Mouse (Mus musculus) embryonic facial prominence, embryonic 11.5 days (tissue): Measurements from ENCODE around the gene Irf3. TPM values are rescaled to one million over a fixed set of nuclear protein-coding genes. Genes with fewer than 3 reads are reported as not detected.

ENCODE experiments used
- ATAC-seq: fragments of 200-750 bp; cut with Nextera tagmentation; replicated peaks from 2 replicates; pipeline ENCODE4 v1.8.0; 2017; ENCODE audit warnings: low read depth; ENCODE audit not compliant: insufficient number of reproducible peaks, low FRiP score, low TSS enrichment
- DNase-seq: peaks from one replicate; pipeline ENCODE4 v3.0.0-alpha.2; 2015; ENCODE audit warnings: low spot score
- H3K27ac ChIP-seq: fragments of 300-500 bp; sonication (generic); replicated peaks from 2 replicates; pipeline ENCODE4 v1.5.1; 2014; ENCODE audit warnings: mild to moderate bottlenecking, low read depth, low read length, control low read depth
- H3K27me3 ChIP-seq: fragments of 300-500 bp; sonication (generic); 2 replicates; pipeline ENCODE4 v1.6.1; 2014; ENCODE audit warnings: mild to moderate bottlenecking, low read length, moderate library complexity, mixed read lengths; ENCODE audit not compliant: control insufficient read depth, insufficient read depth
- H3K36me3 ChIP-seq: fragments of 300-500 bp; sonication (generic); replicated peaks from 2 replicates; pipeline ENCODE4 v1.6.1; 2014; ENCODE audit warnings: low read depth, mild to moderate bottlenecking, low read length, moderate library complexity, mixed read lengths; ENCODE audit not compliant: control insufficient read depth, insufficient read depth
- H3K4me1 ChIP-seq: fragments of 300-500 bp; sonication (generic); 2 replicates; pipeline ENCODE4 v1.6.1; 2014; ENCODE audit warnings: low read length, mixed read lengths; ENCODE audit not compliant: control insufficient read depth, insufficient read depth
- H3K4me2 ChIP-seq: fragments of 300-500 bp; sonication (generic); 2 replicates; pipeline ENCODE4 v1.6.1; 2014; ENCODE audit warnings: low read depth, mild to moderate bottlenecking, control low read depth, low read length, moderate library complexity
- H3K4me3 ChIP-seq: fragments of 300-500 bp; sonication (generic); 2 replicates; pipeline ENCODE4 v1.5.1; 2014; ENCODE audit warnings: low read depth, low read length, control low read depth
- H3K9ac ChIP-seq: fragments of 300-500 bp; sonication (generic); replicated peaks from 2 replicates; pipeline ENCODE4 v1.6.1; 2014; ENCODE audit warnings: mild to moderate bottlenecking, control low read depth, low read length
- H3K9me3 ChIP-seq: fragments of 300-500 bp; sonication (generic); replicated peaks from 2 replicates; pipeline ENCODE4 v1.6.1; 2016; ENCODE audit warnings: mild to moderate bottlenecking, low read length, inconsistent platforms, mixed read lengths; ENCODE audit not compliant: control insufficient read depth
- WGBS: fragments of 180-500 bp; shearing (Covaris S2); extraction: QIAGEN DNeasy Blood & Tissue Kit; methylation state at CpG from one replicate; pipeline ENCODE4 v1.1.7; 2014; 5-methylcytosine and 5-hydroxymethylcytosine counted together
- polyA plus RNA-seq: library from polyadenylated mRNA; unstranded; fragments of >200 nt; fragmentation: Nextera tagmentation; extraction: Ambion mirVana; gene quantifications from 2 replicates; pipeline ENCODE4 v1.2.1, GENCODE M21; 2014

Gene Irf3
- polyA plus RNA-seq, 1 experiment from 2014 or later: 62.4 TPM

GRCm38 (mm10) chr7:44964990-44965389, 32.5 kb upstream of the Irf3 start:
- no peak for ATAC-seq
- WGBS: 95% methylated on average over 13 of the region's 13 CpGs
- H3K9ac ChIP-seq: no peak overlapping the region
- H3K27me3 ChIP-seq: no peaks in the 10 kb centered on the region
- no peaks in the 10 kb centered on the region for H3K36me3 ChIP-seq
- no peak overlapping the region for H3K4me2 ChIP-seq
- H3K4me3 ChIP-seq: no peak overlapping the region
- no peaks in the 10 kb centered on the region for H3K4me1 ChIP-seq
- H3K27ac ChIP-seq: no peak overlapping the region
- no peak for DNase-seq
- H3K9me3 ChIP-seq: no peaks in the 10 kb centered on the region

GRCm38 (mm10) chr7:44965975-44966374, 31.5 kb upstream of the Irf3 start:
- no peak overlapping the region for H3K27ac ChIP-seq
- no peaks in the 10 kb centered on the region for H3K9me3 ChIP-seq
- no peaks in the 10 kb centered on the region for H3K27me3 ChIP-seq
- no peak overlapping the region for H3K4me3 ChIP-seq
- 74% methylated on average over 7 of the region's 7 CpGs for WGBS
- ATAC-seq (no peak), DNase-seq (no peak)
- H3K36me3 ChIP-seq: no peaks in the 10 kb centered on the region
- no peak overlapping the region for H3K4me2 ChIP-seq
- no peak overlapping the region for H3K9ac ChIP-seq
- 0 out of 2 replicates have a peak, but pooled peaks cover under 1% of the 10 kb centered on the region for H3K4me1 ChIP-seq

GRCm38 (mm10) chr7:44966638-44967037, 30.8 kb upstream of the Irf3 start:
- 70% methylated on average over 15 of the region's 15 CpGs for WGBS
- 0 out of 2 replicates have a peak, but pooled peaks cover 4% of the 10 kb centered on the region for H3K4me1 ChIP-seq
- no peaks in the 10 kb centered on the region for H3K9me3 ChIP-seq
- no peak overlapping the region for H3K9ac ChIP-seq
- H3K4me3 ChIP-seq: no peak overlapping the region
- ATAC-seq: no peak
- H3K27ac ChIP-seq: no peak overlapping the region
- H3K36me3 ChIP-seq: no peaks in the 10 kb centered on the region
- no peak overlapping the region for H3K4me2 ChIP-seq
- DNase-seq: no peak
- H3K27me3 ChIP-seq: no peaks in the 10 kb centered on the region

- H3K4me3 ChIP-seq: peak overlapping the region; percentile 58
- peak overlapping the region; percentile 52 for H3K4me2 ChIP-seq
- H3K9ac ChIP-seq: peak overlapping the region; percentile 65
- ATAC-seq: peak; percentile 94
- peak overlapping the region; percentile 85 for H3K27ac ChIP-seq
- H3K36me3 ChIP-seq: no peaks in the 10 kb centered on the region
- H3K9me3 ChIP-seq: no peaks in the 10 kb centered on the region
- H3K27me3 ChIP-seq: no peaks in the 10 kb centered on the region
- WGBS: under 1% methylated on average over 36 of the region's 36 CpGs
- peaks cover 4% of the 10 kb centered on the region; the same call in 1 of the 2 replicates for H3K4me1 ChIP-seq
- peak; percentile 94 for DNase-seq
Measured at GRCm38 (mm10) chr7:44970231-44970691, 27.2 kb upstream of the Irf3 start.

GRCm38 (mm10) chr7:44971142-44971541, 26.3 kb upstream of the Irf3 start:
- H3K27ac ChIP-seq: no peak overlapping the region
- DNase-seq: no peak
- no peak for ATAC-seq
- WGBS: 74% methylated on average over 7 of the region's 7 CpGs
- peak overlapping the region; percentile 52 for H3K4me2 ChIP-seq
- peaks cover 1% of the 10 kb centered on the region for H3K36me3 ChIP-seq
- H3K27me3 ChIP-seq: no peaks in the 10 kb centered on the region
- H3K4me1 ChIP-seq: peaks cover 4% of the 10 kb centered on the region; the same call in 1 of the 2 replicates
- H3K4me3 ChIP-seq: peak overlapping the region; percentile 58
- no peaks in the 10 kb centered on the region for H3K9me3 ChIP-seq
- peak overlapping the region; percentile 65 for H3K9ac ChIP-seq

- Histone ChIP-seq H3K9me3 (no peaks in the 10 kb centered on the region), H3K36me3 (peaks cover 18% of the 10 kb centered on the region), H3K4me2 (peak overlapping the region; percentile 65), H3K9ac (peak overlapping the region; percentile 64), H3K27ac (no peak overlapping the region), H3K27me3 (no peaks in the 10 kb centered on the region), H3K4me3 (peak overlapping the region; percentile 44), H3K4me1 (peaks cover 4% of the 10 kb centered on the region; the same call in 1 of the 2 replicates)
- WGBS: 41% methylated on average over 14 of the region's 14 CpGs
- DNase-seq (no peak), ATAC-seq (no peak)
Measured at GRCm38 (mm10) chr7:44973415-44974130, 23.9 kb upstream of the Irf3 start.

GRCm38 (mm10) chr7:44974383-44975116, 22.9 kb upstream of the Irf3 start, which contains the start of gene Cpt1c:
TSS of gene Cpt1c (minus strand) at chr7:44974851.
- WGBS: 1% methylated on average over 22 of the region's 22 CpGs
- Histone ChIP-seq H3K36me3 (peaks cover 26% of the 10 kb centered on the region), H3K9ac (peak within 1 kb of the TSS; percentile 64), H3K4me2 (peak within 1 kb of the TSS; percentile 65), H3K9me3 (no peaks in the 10 kb centered on the region), H3K4me3 (peak within 1 kb of the TSS; percentile 44), H3K27me3 (no peaks in the 10 kb centered on the region), H3K27ac (peak within 1 kb of the TSS; percentile 54; the same call in 1 of the 2 replicates), H3K4me1 (peaks cover 4% of the 10 kb centered on the region; the same call in 1 of the 2 replicates)
- ATAC-seq: peak; percentile 42; the same call in 1 of the 2 replicates
- peak; percentile 91 for DNase-seq

- H3K9ac ChIP-seq: no peak overlapping the region
- no peaks in the 10 kb centered on the region for H3K9me3 ChIP-seq
- H3K4me1 ChIP-seq: peaks cover 4% of the 10 kb centered on the region; the same call in 1 of the 2 replicates
- peak overlapping the region; percentile 0; the same call in 1 of the 2 replicates for H3K4me2 ChIP-seq
- DNase-seq (no peak), ATAC-seq (no peak)
- peaks cover 30% of the 10 kb centered on the region for H3K36me3 ChIP-seq
- H3K27me3 ChIP-seq: no peaks in the 10 kb centered on the region
- WGBS: 24% methylated on average over 6 of the region's 6 CpGs
- no peak overlapping the region for H3K4me3 ChIP-seq
- no peak overlapping the region for H3K27ac ChIP-seq
Measured at GRCm38 (mm10) chr7:44975117-44975419, 22.4 kb upstream of the Irf3 start.
